Mouse (Mus musculus) liver, embryonic 16.5 days (tissue): ENCODE data around the gene Cdhr2. TPM values are rescaled to one million over a fixed set of nuclear protein-coding genes. Genes with fewer than 3 reads are reported as not detected.
A peak's percentile ranks its signal among the peaks of the same experiment; 100 is the strongest.

Source experiments
- ATAC-seq: fragments of 200-750 bp; cut with Nextera tagmentation; 2 replicates; pipeline ENCODE4 v1.8.0; 2017; ENCODE audit warnings: low read depth, mild to moderate bottlenecking, moderate number of reproducible peaks, moderate library complexity
- H3K27ac ChIP-seq: fragments of 300-500 bp; sonication (generic); 2 replicates; pipeline ENCODE4 v1.5.1; 2014; ENCODE audit warnings: mild to moderate bottlenecking, low read length
- H3K27me3 ChIP-seq: fragments of 300-500 bp; sonication (generic); 2 replicates; pipeline ENCODE4 v1.6.1; 2014; ENCODE audit warnings: low read depth, low read length, mixed read lengths; ENCODE audit not compliant: control insufficient read depth, insufficient read depth
- H3K36me3 ChIP-seq: fragments of 300-500 bp; sonication (generic); 2 replicates; pipeline ENCODE4 v1.6.1; 2014; ENCODE audit warnings: mild to moderate bottlenecking; ENCODE audit not compliant: control insufficient read depth, insufficient read depth
- H3K4me1 ChIP-seq: fragments of 300-500 bp; sonication (generic); 2 replicates; pipeline ENCODE4 v1.6.1; 2014; ENCODE audit warnings: low read depth, low read length, mixed read lengths; ENCODE audit not compliant: control insufficient read depth
- H3K4me2 ChIP-seq: fragments of 300-500 bp; sonication (generic); 2 replicates; pipeline ENCODE4 v1.6.1; 2014; ENCODE audit warnings: low read depth, low read length, mixed read lengths
- H3K4me3 ChIP-seq: fragments of 300-500 bp; sonication (generic); 2 replicates; pipeline ENCODE4 v1.5.1; 2014; ENCODE audit warnings: low read depth, mild to moderate bottlenecking, low read length
- H3K9ac ChIP-seq: fragments of 300-500 bp; sonication (generic); 2 replicates; pipeline ENCODE4 v1.6.1; 2014; ENCODE audit warnings: low read depth, low read length
- H3K9me3 ChIP-seq: fragments of 300-500 bp; sonication (generic); replicated peaks from 2 replicates; pipeline ENCODE4 v1.6.1; 2016; ENCODE audit warnings: low read length; ENCODE audit not compliant: control insufficient read depth
- WGBS: fragments of 180-500 bp; shearing (Covaris S2); extraction: QIAGEN DNeasy Blood & Tissue Kit; methylation state at CpG from one replicate; pipeline ENCODE4 v1.1.7; 2014; ENCODE audit not compliant: insufficient replicate concordance; 5-methylcytosine and 5-hydroxymethylcytosine counted together
- polyA plus RNA-seq: library from polyadenylated mRNA; unstranded; fragments of >200 nt; fragmentation: Nextera tagmentation; extraction: Ambion mirVana; gene quantifications from 2 replicates; pipeline ENCODE4 v1.2.1, GENCODE M21; 2015

Cdhr2 gene
- polyA plus RNA-seq, 1 experiment from 2014 or later: 26.1 TPM

DNA sequence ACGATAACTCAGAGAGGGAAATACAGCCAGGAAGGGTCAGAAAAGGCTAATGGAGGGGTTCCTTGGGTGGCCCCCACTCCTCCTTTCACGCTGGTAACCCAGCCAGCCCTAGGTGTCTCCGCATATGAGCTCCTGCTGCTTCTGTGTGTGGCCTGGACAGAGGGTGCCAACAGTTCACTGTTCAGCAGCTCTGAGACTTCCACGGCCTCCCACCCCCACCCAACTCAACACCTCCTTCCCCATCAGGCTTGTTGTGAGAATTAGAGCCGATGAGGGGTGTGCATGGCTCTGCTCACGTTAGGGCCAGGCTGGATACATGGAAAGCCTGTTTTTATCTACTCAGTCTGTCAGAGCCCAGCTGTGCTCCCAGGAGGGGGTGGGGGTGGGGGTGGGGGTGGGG is 44.8 kb downstream of the Cdhr2 start:
- no peak overlapping the region for H3K27ac ChIP-seq
- H3K9ac ChIP-seq: no peak overlapping the region
- no peaks in the 10 kb centered on the region; the same call in 1 of the 2 replicates for H3K4me1 ChIP-seq
- peaks cover 40% of the 10 kb centered on the region for H3K27me3 ChIP-seq
- ATAC-seq: no peak
- no peak overlapping the region for H3K4me2 ChIP-seq
- no peaks in the 10 kb centered on the region for H3K36me3 ChIP-seq
- H3K9me3 ChIP-seq: no peaks in the 10 kb centered on the region
- 40% methylated on average over 6 of the region's 6 CpGs for WGBS
- no peak overlapping the region for H3K4me3 ChIP-seq

- ATAC-seq: no peak
- H3K9me3 ChIP-seq: no peaks in the 10 kb centered on the region
- H3K27me3 ChIP-seq: peaks cover 44% of the 10 kb centered on the region
- WGBS: 36% methylated on average over 10 of the region's 10 CpGs
- no peaks in the 10 kb centered on the region for H3K36me3 ChIP-seq
- H3K27ac ChIP-seq: no peak overlapping the region
- no peak overlapping the region for H3K4me3 ChIP-seq
- H3K4me1 ChIP-seq: no peaks in the 10 kb centered on the region; the same call in 1 of the 2 replicates
- H3K4me2 ChIP-seq: no peak overlapping the region
- H3K9ac ChIP-seq: no peak overlapping the region
Measured at GRCm38 (mm10) chr13:54746896-54747295, 45.6 kb downstream of the Cdhr2 start.

DNA sequence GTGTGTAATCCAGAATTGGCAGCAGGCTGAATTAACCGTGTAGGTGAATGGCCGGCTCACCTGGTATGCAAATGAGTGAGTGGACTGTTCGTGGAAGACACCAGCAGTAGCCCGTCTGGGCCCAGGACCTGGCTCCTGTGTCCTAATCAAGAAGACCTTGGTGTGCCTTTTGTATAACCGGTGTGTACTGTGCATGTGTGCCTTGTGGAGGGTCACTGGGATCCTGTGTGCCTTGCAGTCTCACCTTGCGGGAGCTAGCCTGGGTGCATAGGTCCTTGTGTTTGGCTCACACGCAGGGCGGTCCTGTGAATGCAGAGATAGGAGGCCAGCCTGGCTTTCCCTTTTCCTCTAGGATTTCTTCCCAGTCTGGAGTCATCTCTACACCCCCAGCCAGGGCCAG is 46.9 kb downstream of the Cdhr2 start:
- Histone ChIP-seq H3K9me3 (no peaks in the 10 kb centered on the region), H3K4me1 (no peaks in the 10 kb centered on the region; the same call in 1 of the 2 replicates), H3K4me2 (no peak overlapping the region), H3K4me3 (no peak overlapping the region), H3K36me3 (no peaks in the 10 kb centered on the region), H3K9ac (no peak overlapping the region), H3K27me3 (peaks cover 44% of the 10 kb centered on the region), H3K27ac (no peak overlapping the region)
- WGBS: 66% methylated on average over 8 of the region's 8 CpGs
- no peak for ATAC-seq

DNA sequence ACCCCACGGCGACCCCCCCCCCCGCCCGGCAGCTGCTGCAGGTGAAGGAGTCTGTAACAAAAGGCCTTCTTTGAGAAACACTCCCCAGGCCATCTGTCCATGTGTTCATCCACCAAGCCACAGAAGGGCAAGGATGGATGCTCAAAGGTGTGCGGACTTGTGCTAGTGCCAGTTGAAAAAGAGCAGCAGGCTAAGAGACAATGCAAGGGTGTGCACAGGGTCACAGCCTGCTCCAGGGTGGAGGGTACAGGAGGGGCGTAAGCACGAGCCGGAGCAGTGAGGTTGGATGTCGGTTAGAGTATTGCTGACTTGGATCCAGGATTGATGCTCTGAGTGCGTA is 47.4 kb downstream of the Cdhr2 start:
- WGBS: 51% methylated on average over 10 of the region's 10 CpGs
- Histone ChIP-seq H3K4me3 (no peak overlapping the region), H3K4me1 (no peaks in the 10 kb centered on the region; the same call in 1 of the 2 replicates), H3K27ac (no peak overlapping the region), H3K36me3 (no peaks in the 10 kb centered on the region), H3K9me3 (no peaks in the 10 kb centered on the region), H3K27me3 (peaks cover 44% of the 10 kb centered on the region), H3K9ac (no peak overlapping the region), H3K4me2 (no peak overlapping the region)
- ATAC-seq: no peak

DNA sequence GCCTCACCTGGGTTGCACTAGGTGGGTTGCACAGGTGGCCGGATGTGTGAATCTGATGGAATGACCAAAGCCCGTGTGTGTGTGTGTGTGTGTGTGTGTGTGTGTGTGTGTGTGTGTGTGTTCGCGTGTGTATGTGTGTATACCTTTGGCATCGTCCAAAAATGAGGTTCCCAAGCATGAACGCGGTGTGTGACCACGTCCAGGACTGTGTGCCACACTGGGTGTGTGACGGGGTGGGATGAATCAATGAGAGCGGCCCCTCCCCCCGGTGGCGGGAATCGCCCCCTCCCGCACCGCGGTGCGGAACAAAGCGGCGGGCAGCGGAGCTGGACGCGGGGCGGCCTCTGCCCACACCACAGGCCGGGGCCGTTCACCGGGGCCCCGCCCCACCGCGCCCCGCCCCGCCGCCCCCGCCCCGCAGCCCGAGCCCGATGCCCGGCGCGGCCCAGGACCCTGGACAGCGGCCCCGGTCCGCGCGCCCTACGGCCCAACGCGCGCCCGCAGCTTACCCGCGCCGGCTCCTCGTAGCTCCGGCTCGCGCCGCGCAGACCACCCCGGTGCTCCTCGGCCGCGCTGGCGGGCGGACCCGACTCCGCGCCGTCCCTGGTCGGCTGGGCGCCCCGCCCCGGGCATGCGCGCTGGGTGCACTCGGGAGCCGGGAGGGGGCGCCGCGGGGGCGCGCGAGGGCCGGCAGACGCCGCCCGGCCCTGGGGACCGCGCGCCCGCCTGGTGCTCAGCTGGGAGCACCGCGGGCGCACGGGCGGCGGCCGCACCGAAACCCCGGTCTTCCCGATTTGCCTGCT is 48.0 kb downstream of the Cdhr2 start:
- WGBS: 5% methylated on average over 34 of the region's 100 CpGs
- H3K27ac ChIP-seq: no peak overlapping the region
- H3K4me3 ChIP-seq: peak overlapping the region; percentile 49
- peak overlapping the region; percentile 71 for H3K4me2 ChIP-seq
- H3K9ac ChIP-seq: no peak overlapping the region
- no peaks in the 10 kb centered on the region for H3K36me3 ChIP-seq
- peak; percentile 48 for ATAC-seq
- H3K4me1 ChIP-seq: no peaks in the 10 kb centered on the region; the same call in 1 of the 2 replicates
- H3K27me3 ChIP-seq: peaks cover 47% of the 10 kb centered on the region
- no peaks in the 10 kb centered on the region for H3K9me3 ChIP-seq

GRCm38 (mm10) chr13:54749864-54750411 is 48.7 kb downstream of the Cdhr2 start, which contains the start of gene Gprin1:
TSS of gene Gprin1 (minus strand) at chr13:54749874.
- peaks cover 47% of the 10 kb centered on the region for H3K27me3 ChIP-seq

GRCm38 (mm10) chr13:54750699-54751098 is 49.4 kb downstream of the Cdhr2 start:
- no peak overlapping the region for H3K27ac ChIP-seq
- under 1% methylated on average over 8 of the region's 8 CpGs for WGBS

More at GRCm38 (mm10) chr13:54749864-54750411, 48.7 kb downstream of the Cdhr2 start, which contains the start of gene Gprin1:
- no peak for ATAC-seq
- Histone ChIP-seq H3K9me3 (no peaks in the 10 kb centered on the region), H3K36me3 (no peaks in the 10 kb centered on the region), H3K4me1 (no peaks in the 10 kb centered on the region; the same call in 1 of the 2 replicates), H3K9ac (no peak within 1 kb of the TSS), H3K27ac (no peak within 1 kb of the TSS), H3K4me2 (peak within 1 kb of the TSS; percentile 71), H3K4me3 (peak within 1 kb of the TSS; percentile 49)
- WGBS: 3% methylated on average over 27 of the region's 29 CpGs

DNA sequence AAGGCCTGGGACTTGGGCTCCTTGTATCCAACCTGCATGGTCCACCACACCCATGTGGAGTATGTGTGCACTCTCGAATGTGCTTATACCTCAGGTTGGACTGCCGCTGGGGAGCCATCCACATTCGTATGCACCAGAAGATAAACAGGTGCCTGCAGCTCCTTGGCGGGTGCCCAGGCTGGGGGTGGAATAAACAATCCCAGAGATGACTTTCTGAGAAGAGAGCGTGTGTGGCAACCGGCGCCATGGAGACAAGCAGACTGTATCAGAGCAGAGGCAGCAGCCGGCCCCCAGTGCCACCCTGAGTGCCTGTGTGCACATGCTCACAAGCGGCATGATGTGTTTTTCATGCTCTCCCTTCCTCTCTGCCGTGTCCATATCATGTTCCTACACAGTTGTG is 51.4 kb downstream of the Cdhr2 start:
- no peak overlapping the region for H3K4me2 ChIP-seq
- H3K9ac ChIP-seq: no peak overlapping the region
- H3K4me1 ChIP-seq: no peaks in the 10 kb centered on the region; the same call in 1 of the 2 replicates
- no peaks in the 10 kb centered on the region for H3K36me3 ChIP-seq
- ATAC-seq: no peak
- no peak overlapping the region for H3K4me3 ChIP-seq
- peaks cover 43% of the 10 kb centered on the region for H3K27me3 ChIP-seq
- H3K9me3 ChIP-seq: no peaks in the 10 kb centered on the region
- 48% methylated on average over 10 of the region's 10 CpGs for WGBS
- no peak overlapping the region for H3K27ac ChIP-seq

More at GRCm38 (mm10) chr13:54750699-54751098, 49.4 kb downstream of the Cdhr2 start:
- no peaks in the 10 kb centered on the region for H3K9me3 ChIP-seq
- no peak overlapping the region for H3K9ac ChIP-seq
- H3K4me2 ChIP-seq: no peak overlapping the region
- no peaks in the 10 kb centered on the region for H3K36me3 ChIP-seq
- no peak for ATAC-seq
- no peak overlapping the region for H3K4me3 ChIP-seq
- H3K4me1 ChIP-seq: no peaks in the 10 kb centered on the region; the same call in 1 of the 2 replicates
- peaks cover 47% of the 10 kb centered on the region for H3K27me3 ChIP-seq

- WGBS: 48% methylated on average over 6 of the region's 6 CpGs
- H3K9ac ChIP-seq: no peak overlapping the region
- peaks cover 42% of the 10 kb centered on the region for H3K27me3 ChIP-seq
Measured at GRCm38 (mm10) chr13:54753733-54754132, 52.5 kb downstream of the Cdhr2 start.

More at GRCm38 (mm10) chr13:54753733-54754132, 52.5 kb downstream of the Cdhr2 start:
- no peak overlapping the region for H3K27ac ChIP-seq
- H3K36me3 ChIP-seq: no peaks in the 10 kb centered on the region
- H3K9me3 ChIP-seq: no peaks in the 10 kb centered on the region
- ATAC-seq: no peak
- no peak overlapping the region for H3K4me2 ChIP-seq
- H3K4me3 ChIP-seq: no peak overlapping the region
- peaks cover 3% of the 10 kb centered on the region for H3K4me1 ChIP-seq
